Mouse (Mus musculus): ENCODE measurements at regions not wholly inside any gene's neighbourhood (a gene's known extent, or its start where the extent isn't known, plus 50 kb on each side); places are given as distances from the start of the nearest gene placed in this dataset.

DNA sequence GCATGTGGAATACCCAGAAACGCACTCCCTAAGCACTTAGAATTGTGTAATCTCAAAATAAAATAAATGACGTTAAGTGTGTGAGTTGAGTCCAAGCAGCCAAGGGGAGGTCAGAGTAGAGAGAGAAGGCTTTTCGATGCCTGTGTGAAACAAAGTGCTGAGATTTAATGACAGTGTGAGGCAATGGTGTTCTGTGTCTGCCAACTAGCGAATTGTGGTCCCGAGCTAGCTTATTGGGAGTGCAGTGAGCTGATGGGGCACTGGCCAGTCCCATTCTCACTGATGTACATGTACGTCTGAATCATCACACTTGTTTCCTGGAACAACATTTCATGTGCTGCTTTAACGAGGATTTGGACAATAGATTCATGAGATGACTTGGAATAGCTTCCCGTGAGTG lies 234.7 kb upstream of the Gm12728 start:
- WGBS: 60% methylated on average over 8 of the region's 8 CpGs

DNA sequence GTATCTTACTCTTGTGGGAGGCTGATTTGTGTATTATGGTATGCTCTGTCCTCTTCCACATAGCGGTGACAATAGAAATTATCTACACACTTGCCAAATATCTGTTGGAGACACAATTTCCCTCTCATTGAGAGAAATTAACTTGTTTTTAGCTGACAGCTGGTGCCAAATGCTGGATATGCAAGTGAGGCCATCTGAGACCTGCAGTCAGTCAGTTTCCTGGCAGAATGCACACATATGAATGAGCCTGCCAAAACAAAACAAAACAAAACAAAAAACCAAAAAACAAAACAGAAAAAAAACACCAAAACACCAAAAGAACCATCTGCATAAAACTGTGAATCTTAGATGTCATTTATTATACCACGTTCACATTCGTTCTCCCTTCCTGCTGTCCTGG lies 233.7 kb upstream of the Gm12728 start:
- TF ChIP-seq CTCF (IDR thresholded peaks at IDR 0.05; ENCODE audit: borderline replicate concordance, insufficient read depth, low read depth, low read length): no peak
- no peak for TF ChIP-seq POLR2A (IDR thresholded peaks at IDR 0.05; ENCODE audit: borderline replicate concordance, insufficient read depth, low read length)
- WGBS: 38% methylated on average over 3 of the region's 3 CpGs
- no peaks in the 10 kb centered on the region; the same call in 1 of the 2 replicates for H3K27me3 ChIP-seq (ENCODE audit: control insufficient read depth, insufficient read depth, low read length)
- no peaks in the 10 kb centered on the region for H3K4me1 ChIP-seq (ENCODE audit: control insufficient read depth, insufficient read depth, low read length)
- no peak overlapping the region for H3K27ac ChIP-seq (ENCODE audit: insufficient read depth, low read length)
- no peak for DNase-seq
- H3K4me3 ChIP-seq (replicated peaks; ENCODE audit: insufficient read depth, low read depth, low read length): no peak overlapping the region

More for the DNA sequence above, 234.7 kb upstream of the Gm12728 start:
- Histone ChIP-seq H3K27me3 (ENCODE audit: control insufficient read depth, insufficient read depth, low read length) (no peaks in the 10 kb centered on the region; the same call in 1 of the 2 replicates), H3K4me3 (replicated peaks; ENCODE audit: insufficient read depth, low read depth, low read length) (no peak overlapping the region), H3K27ac (ENCODE audit: insufficient read depth, low read length) (no peak overlapping the region), H3K4me1 (ENCODE audit: control insufficient read depth, insufficient read depth, low read length) (no peaks in the 10 kb centered on the region)
- TF ChIP-seq CTCF (IDR thresholded peaks at IDR 0.05; ENCODE audit: borderline replicate concordance, insufficient read depth, low read depth, low read length) (no peak), POLR2A (IDR thresholded peaks at IDR 0.05; ENCODE audit: borderline replicate concordance, insufficient read depth, low read length) (no peak)
- no peak for DNase-seq

DNA sequence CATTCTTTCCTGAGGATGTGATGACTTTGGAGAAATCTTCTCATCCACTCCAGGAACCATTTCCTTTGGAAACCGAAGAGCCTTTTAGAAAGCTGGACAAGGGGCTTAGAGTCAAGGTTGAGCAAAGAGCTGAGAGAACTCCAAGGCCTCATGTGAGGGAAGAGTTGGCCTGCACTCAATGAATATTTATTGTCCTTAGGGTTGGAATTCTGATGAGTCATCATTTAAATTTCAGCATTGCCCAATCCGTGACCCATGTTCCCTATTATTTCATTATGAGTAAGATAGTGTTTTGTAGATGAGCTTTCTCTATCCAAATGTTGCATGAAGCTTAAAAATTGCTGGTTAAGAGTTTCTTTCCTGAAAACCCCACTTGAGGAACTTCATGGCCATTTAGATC lies 232.3 kb upstream of the Gm12728 start:
- Histone ChIP-seq H3K27ac (ENCODE audit: insufficient read depth, low read length) (no peak overlapping the region), H3K4me3 (replicated peaks; ENCODE audit: insufficient read depth, low read depth, low read length) (no peak overlapping the region), H3K27me3 (ENCODE audit: control insufficient read depth, insufficient read depth, low read length) (no peaks in the 10 kb centered on the region; the same call in 1 of the 2 replicates), H3K4me1 (ENCODE audit: control insufficient read depth, insufficient read depth, low read length) (no peaks in the 10 kb centered on the region)
- no peak for TF ChIP-seq CTCF (IDR thresholded peaks at IDR 0.05; ENCODE audit: borderline replicate concordance, insufficient read depth, low read depth, low read length)
- no peak for TF ChIP-seq POLR2A (IDR thresholded peaks at IDR 0.05; ENCODE audit: borderline replicate concordance, insufficient read depth, low read length)
- no peak for DNase-seq
- WGBS: 96% methylated on average over 2 of the region's 2 CpGs

DNA sequence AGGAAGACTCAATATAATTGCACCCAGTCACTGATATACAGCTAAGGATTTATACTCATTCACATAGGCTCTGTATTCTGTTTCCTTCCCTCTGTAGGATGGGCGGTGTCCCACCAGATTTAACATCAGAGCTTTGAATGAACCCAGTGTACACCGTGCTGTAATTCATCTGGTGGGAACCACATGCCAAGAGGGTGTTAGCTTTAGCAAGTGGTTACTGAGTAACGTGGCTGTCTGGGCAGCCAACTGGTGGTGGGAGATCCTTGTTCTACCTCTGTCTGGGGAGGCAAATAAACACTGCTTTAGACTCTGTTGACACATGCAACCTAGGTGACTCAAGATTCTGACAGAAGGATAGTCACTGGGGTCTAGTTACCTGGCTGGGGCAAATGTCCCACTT lies 229.6 kb upstream of the Gm12728 start:
- 55% methylated on average over 3 of the region's 3 CpGs for WGBS
- H3K27me3 ChIP-seq (ENCODE audit: control insufficient read depth, insufficient read depth, low read length): no peaks in the 10 kb centered on the region; the same call in 1 of the 2 replicates
- no peak for TF ChIP-seq CTCF (IDR thresholded peaks at IDR 0.05; ENCODE audit: borderline replicate concordance, insufficient read depth, low read depth, low read length)
- TF ChIP-seq POLR2A (IDR thresholded peaks at IDR 0.05; ENCODE audit: borderline replicate concordance, insufficient read depth, low read length): no peak

DNA sequence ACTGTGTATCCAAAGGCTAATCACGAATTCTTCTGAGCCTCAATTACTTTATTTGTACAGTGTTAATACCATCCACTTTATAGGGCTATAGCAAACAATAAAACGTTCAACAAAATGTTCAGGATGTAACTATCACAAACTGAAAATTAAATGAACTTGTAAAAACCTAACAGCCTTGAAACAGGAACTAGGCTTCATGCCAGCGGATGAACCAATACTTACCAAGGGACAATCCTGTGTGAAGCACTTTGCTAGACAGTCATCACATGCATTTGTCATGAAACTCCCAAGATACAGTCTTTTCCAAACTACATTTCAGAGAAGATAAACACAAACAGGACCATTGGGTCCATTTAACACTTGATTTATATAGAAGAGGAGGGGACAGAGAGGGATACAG lies 228.9 kb upstream of the Gm12728 start:
- Histone ChIP-seq H3K4me3 (replicated peaks; ENCODE audit: insufficient read depth, low read depth, low read length) (no peak overlapping the region), H3K4me1 (ENCODE audit: control insufficient read depth, insufficient read depth, low read length) (no peaks in the 10 kb centered on the region), H3K27me3 (ENCODE audit: control insufficient read depth, insufficient read depth, low read length) (no peaks in the 10 kb centered on the region; the same call in 1 of the 2 replicates), H3K27ac (ENCODE audit: insufficient read depth, low read length) (no peak overlapping the region)
- DNase-seq: no peak
- WGBS: 68% methylated on average over 3 of the region's 3 CpGs
- TF ChIP-seq CTCF (IDR thresholded peaks at IDR 0.05; ENCODE audit: borderline replicate concordance, insufficient read depth, low read depth, low read length) (no peak), POLR2A (IDR thresholded peaks at IDR 0.05; ENCODE audit: borderline replicate concordance, insufficient read depth, low read length) (no peak)

More for the DNA sequence above, 229.6 kb upstream of the Gm12728 start:
- Histone ChIP-seq H3K4me3 (replicated peaks; ENCODE audit: insufficient read depth, low read depth, low read length) (no peak overlapping the region), H3K4me1 (ENCODE audit: control insufficient read depth, insufficient read depth, low read length) (no peaks in the 10 kb centered on the region), H3K27ac (ENCODE audit: insufficient read depth, low read length) (no peak overlapping the region)
- DNase-seq: no peak

DNA sequence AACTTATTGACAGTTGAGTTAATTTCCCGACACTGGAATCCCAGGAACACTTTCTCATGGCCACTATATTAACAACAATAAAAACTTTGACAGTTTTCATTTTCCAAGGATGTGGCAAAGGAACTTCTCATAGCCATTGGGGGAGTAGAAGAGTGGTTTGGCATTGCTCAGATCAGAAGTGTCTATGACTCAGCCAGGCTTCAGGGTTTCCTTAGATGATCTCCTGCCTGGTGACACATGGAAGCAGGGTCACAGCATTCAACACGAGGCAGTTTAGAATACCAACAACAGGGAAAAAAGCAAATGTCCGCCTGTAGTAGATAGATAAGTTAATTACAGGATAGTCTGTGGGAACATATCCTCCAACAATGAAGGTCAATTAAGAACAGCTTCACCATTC lies 228.1 kb upstream of the Gm12728 start:
- no peak for DNase-seq
- no peak overlapping the region for H3K4me3 ChIP-seq (replicated peaks; ENCODE audit: insufficient read depth, low read depth, low read length)
- no peaks in the 10 kb centered on the region for H3K4me1 ChIP-seq (ENCODE audit: control insufficient read depth, insufficient read depth, low read length)
- no peaks in the 10 kb centered on the region; the same call in 1 of the 2 replicates for H3K27me3 ChIP-seq (ENCODE audit: control insufficient read depth, insufficient read depth, low read length)
- TF ChIP-seq CTCF (IDR thresholded peaks at IDR 0.05; ENCODE audit: borderline replicate concordance, insufficient read depth, low read depth, low read length): no peak
- TF ChIP-seq POLR2A (IDR thresholded peaks at IDR 0.05; ENCODE audit: borderline replicate concordance, insufficient read depth, low read length): no peak
- WGBS: 72% methylated on average over 3 of the region's 3 CpGs
- H3K27ac ChIP-seq (ENCODE audit: insufficient read depth, low read length): no peak overlapping the region

DNA sequence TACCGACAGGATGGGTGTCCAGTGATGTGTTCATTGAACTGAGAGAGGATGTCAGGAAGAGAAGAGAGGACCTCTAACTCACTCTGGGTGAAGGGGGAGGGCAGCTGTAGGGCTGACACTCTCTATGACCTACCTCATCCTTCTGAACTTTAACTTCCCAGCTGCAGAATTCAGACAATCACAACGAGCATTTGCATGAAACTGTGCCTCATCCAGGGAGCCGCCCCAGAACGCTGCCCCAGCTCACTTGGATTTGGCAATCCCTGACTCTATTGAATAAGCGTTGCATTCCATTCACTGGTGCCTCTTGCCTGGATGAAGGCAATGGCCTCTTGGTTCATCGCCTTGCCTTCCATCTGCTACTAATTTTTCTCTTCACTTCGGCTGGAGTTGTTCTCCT lies 223.9 kb upstream of the Gm12728 start:
- DNase-seq: no peak
- no peak for TF ChIP-seq POLR2A (IDR thresholded peaks at IDR 0.05; ENCODE audit: borderline replicate concordance, insufficient read depth, low read length)
- no peak for TF ChIP-seq CTCF (IDR thresholded peaks at IDR 0.05; ENCODE audit: borderline replicate concordance, insufficient read depth, low read depth, low read length)
- H3K4me3 ChIP-seq (replicated peaks; ENCODE audit: insufficient read depth, low read depth, low read length): no peak overlapping the region
- H3K27ac ChIP-seq (ENCODE audit: insufficient read depth, low read length): no peak overlapping the region
- no peaks in the 10 kb centered on the region for H3K27me3 ChIP-seq (ENCODE audit: control insufficient read depth, insufficient read depth, low read length)
- WGBS: 18% methylated on average over 7 of the region's 7 CpGs
- H3K4me1 ChIP-seq (ENCODE audit: control insufficient read depth, insufficient read depth, low read length): no peaks in the 10 kb centered on the region

DNA sequence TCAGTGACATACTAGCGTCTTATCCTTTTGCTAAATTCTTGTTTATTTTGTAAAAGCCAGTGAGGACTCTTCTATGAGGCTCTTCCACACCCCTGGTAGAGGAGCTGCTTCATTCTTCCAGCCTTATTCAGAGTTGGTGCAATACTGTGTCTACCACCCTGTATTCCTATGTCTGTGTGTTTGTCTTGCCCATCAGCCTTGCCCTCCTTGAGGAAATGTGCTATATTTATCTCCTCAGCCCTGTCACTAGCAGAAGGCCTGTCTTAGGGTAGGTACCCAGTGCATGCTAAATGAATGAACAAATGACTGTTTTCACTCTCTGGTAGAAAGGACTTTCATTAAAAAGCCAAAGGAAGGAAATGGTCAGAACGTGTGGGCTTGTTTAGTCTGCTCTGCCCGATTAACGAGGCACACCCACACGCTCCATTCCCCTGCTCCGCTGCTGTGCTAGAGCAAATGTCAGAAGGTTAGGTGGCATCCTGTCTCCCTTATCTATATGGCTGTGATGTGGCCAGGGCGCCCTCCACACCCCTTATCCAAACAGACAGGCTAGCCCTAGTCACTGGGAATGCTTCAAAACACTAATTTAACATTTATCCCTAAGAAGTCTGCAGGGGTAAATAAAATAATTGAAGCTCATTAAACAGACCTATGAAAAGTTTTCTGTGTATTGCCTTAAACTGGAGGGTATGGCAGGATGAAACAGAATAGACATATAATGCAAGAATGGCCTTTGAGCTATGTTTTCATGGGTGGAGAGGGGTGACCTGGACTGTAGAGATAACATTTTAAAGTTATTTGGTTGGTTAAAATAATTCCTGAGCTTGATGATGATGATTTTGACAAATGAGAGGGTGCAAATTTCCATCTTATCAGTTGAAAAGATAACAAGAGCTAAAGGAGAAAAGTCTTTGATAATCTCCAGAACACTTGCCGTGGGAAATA lies 222.9 kb upstream of the Gm12728 start:
- H3K4me3 ChIP-seq (replicated peaks; ENCODE audit: insufficient read depth, low read depth, low read length): no peak overlapping the region
- TF ChIP-seq POLR2A (IDR thresholded peaks at IDR 0.05; ENCODE audit: borderline replicate concordance, insufficient read depth, low read length) (no peak), CTCF (IDR thresholded peaks at IDR 0.05; ENCODE audit: borderline replicate concordance, insufficient read depth, low read depth, low read length) (no peak)
- DNase-seq: no peak
- H3K27me3 ChIP-seq (ENCODE audit: control insufficient read depth, insufficient read depth, low read length): no peaks in the 10 kb centered on the region
- no peaks in the 10 kb centered on the region for H3K4me1 ChIP-seq (ENCODE audit: control insufficient read depth, insufficient read depth, low read length)
- H3K27ac ChIP-seq (ENCODE audit: insufficient read depth, low read length): no peak overlapping the region
- 93% methylated on average over 8 of the region's 8 CpGs for WGBS

Measured in cerebellum, adult 2 months (tissue).